Mouse (Mus musculus) MEL (cell line): ENCODE results near the gene Dera.

Experiments used
- CHD1 ChIP-seq: IDR thresholded peaks from 2 replicates; pipeline ENCODE4 v1.6.1; 2012; ENCODE audit warnings: low read depth, mild to moderate bottlenecking, inconsistent platforms, low read length, improper control_type of control experiment
- CTCF ChIP-seq, 3 experiments: IDR thresholded peaks in 2 of 3; conservative IDR thresholded peaks in 1 of 3; 2 replicates each; pipeline ENCODE4 v1.5.1; 2011 to 2012; ENCODE audit warnings: low read length in 3 of 3, low read depth in 2 of 3, mild to moderate bottlenecking in 2 of 3, improper control_type of control experiment in 1 of 3, inconsistent platforms in 1 of 3, mixed read lengths in 1 of 3, moderate library complexity in 1 of 3; ENCODE audit not compliant: control insufficient read depth in 1 of 3, insufficient read depth in 1 of 3, poor library complexity in 1 of 3, severe bottlenecking in 1 of 3
- EP300 ChIP-seq, 2 experiments: IDR thresholded peaks; 2 replicates each; pipeline ENCODE4 v1.6.1; 2011; ENCODE audit warnings: improper control_type of control experiment in 2 of 2, low read length in 2 of 2, low read depth in 1 of 2, mild to moderate bottlenecking in 1 of 2
- TAL1 ChIP-seq: IDR thresholded peaks from 2 replicates; pipeline ENCODE4 v1.6.1; 2012; ENCODE audit warnings: mild to moderate bottlenecking, inconsistent platforms, low read length, moderate library complexity, mixed read lengths
- TBP ChIP-seq: IDR thresholded peaks from 2 replicates; pipeline ENCODE4 v1.8.0; 2011; ENCODE audit warnings: low read depth, low read length, improper control_type of control experiment

DNA sequence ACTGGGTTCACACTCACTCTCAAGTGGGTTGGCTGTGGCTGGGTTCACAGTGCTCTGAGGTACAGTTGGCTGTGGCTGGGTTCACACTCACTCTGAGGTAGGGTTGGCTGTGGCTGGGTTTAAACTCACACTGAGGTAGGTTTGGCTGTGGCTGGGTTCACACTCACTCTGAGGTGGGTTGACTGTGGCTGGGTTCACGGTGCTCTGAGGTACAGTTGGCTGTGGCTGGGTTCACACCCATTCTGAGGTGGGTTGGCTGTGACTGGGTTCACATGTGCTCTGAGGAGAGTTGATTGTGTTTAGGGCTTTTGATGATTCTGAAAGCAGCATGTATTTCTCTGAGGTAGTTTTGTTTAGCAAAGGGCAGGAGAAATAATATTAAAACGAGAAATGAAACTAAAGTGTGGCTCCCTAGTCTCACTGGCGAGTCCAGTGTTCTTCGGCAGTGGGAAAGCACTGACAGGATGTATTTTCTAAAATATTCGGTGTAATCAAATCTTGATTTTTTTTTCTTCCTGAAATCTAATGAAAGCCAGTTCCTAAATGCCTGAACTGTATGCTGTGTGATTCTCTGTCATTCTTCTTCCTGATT lies 70.8 kb downstream of the Dera start:
- TF ChIP-seq EP300 (IDR thresholded peaks at IDR 0.05; ENCODE audit: low read depth in 1 of 2, low read length in 2 of 2) (no peak), CHD1 (no peak), TAL1 (no peak), CTCF (IDR thresholded peaks at IDR 0.05 in 2 of 3, conservative IDR thresholded peaks at IDR 0.05 in 1 of 3; ENCODE audit: control insufficient read depth in 1 of 3, insufficient read depth in 1 of 3, low read depth in 2 of 3, low read length in 3 of 3, poor library complexity in 1 of 3, severe bottlenecking in 1 of 3) (no peak), TBP (no peak)
